Mouse (Mus musculus) stomach, embryonic 15.5 days (tissue): ENCODE data around the gene Ogfod2. TPM values are rescaled to one million over a fixed set of nuclear protein-coding genes. Genes with fewer than 3 reads are reported as not detected.

Experiments used
- ATAC-seq: fragments of 200-750 bp; cut with Nextera tagmentation; 2 replicates; pipeline ENCODE4 v1.8.0; 2017; ENCODE audit warnings: low read depth, moderate number of reproducible peaks, moderate TSS enrichment; ENCODE audit not compliant: insufficient read depth, low FRiP score
- H3K27ac ChIP-seq: fragments of 300-500 bp; sonication (generic); 2 replicates; pipeline ENCODE4 v1.5.1; 2015; ENCODE audit warnings: mild to moderate bottlenecking, inconsistent platforms
- H3K27me3 ChIP-seq: fragments of 300-500 bp; sonication (generic); replicated peaks from 2 replicates; pipeline ENCODE4 v1.6.1; 2015; ENCODE audit warnings: inconsistent platforms
- H3K36me3 ChIP-seq: fragments of 300-500 bp; sonication (generic); 2 replicates; pipeline ENCODE4 v1.6.1; 2015; ENCODE audit warnings: inconsistent platforms
- H3K4me1 ChIP-seq: fragments of 300-500 bp; sonication (generic); 2 replicates; pipeline ENCODE4 v1.6.1; 2015; ENCODE audit warnings: inconsistent platforms
- H3K4me2 ChIP-seq: fragments of 300-500 bp; sonication (generic); 2 replicates; pipeline ENCODE4 v1.6.1; 2015; ENCODE audit warnings: mild to moderate bottlenecking, inconsistent platforms
- H3K4me3 ChIP-seq: fragments of 300-500 bp; sonication (generic); replicated peaks from 2 replicates; pipeline ENCODE4 v1.5.1; 2015; ENCODE audit warnings: inconsistent platforms
- H3K9ac ChIP-seq: fragments of 300-500 bp; sonication (generic); 2 replicates; pipeline ENCODE4 v1.6.1; 2015; ENCODE audit warnings: inconsistent platforms
- H3K9me3 ChIP-seq: fragments of 300-500 bp; sonication (generic); 2 replicates; pipeline ENCODE4 v1.6.1; 2016; ENCODE audit warnings: inconsistent platforms
- WGBS: fragments of 180-500 bp; shearing (Covaris S2); methylation state at CpG from one replicate; pipeline ENCODE4 v1.1.7; 2015; 5-methylcytosine and 5-hydroxymethylcytosine counted together
- polyA plus RNA-seq: library from polyadenylated mRNA; unstranded; fragments of >200 nt; fragmentation: Nextera tagmentation; extraction: Ambion mirVana; gene quantifications from 2 replicates; pipeline ENCODE4 v1.2.1, GENCODE M21; 2015

The Ogfod2 gene
- polyA plus RNA-seq, 1 experiment from 2014 or later, result 24.2 TPM

GRCm38 (mm10) chr5:124161831-124162230 lies 49.7 kb downstream of the Ogfod2 start:
- no peak overlapping the region for H3K4me3 ChIP-seq
- 33% methylated on average over 10 of the region's 10 CpGs for WGBS
- no peak for ATAC-seq
- H3K27me3 ChIP-seq, result no peaks in the 10 kb centered on the region
- no peaks in the 10 kb centered on the region for H3K36me3 ChIP-seq
- H3K4me1 ChIP-seq, result peaks cover 24% of the 10 kb centered on the region
- H3K4me2 ChIP-seq, result no peak overlapping the region
- H3K27ac ChIP-seq, result no peak overlapping the region
- H3K9ac ChIP-seq, result no peak overlapping the region
- no peaks in the 10 kb centered on the region for H3K9me3 ChIP-seq

GRCm38 (mm10) chr5:124162577-124162976 lies 50.5 kb downstream of the Ogfod2 start:
- H3K4me1 ChIP-seq, result peaks cover 27% of the 10 kb centered on the region
- WGBS, result 53% methylated on average over 5 of the region's 5 CpGs
- ATAC-seq, result no peak

GRCm38 (mm10) chr5:124163445-124163844 lies 51.3 kb downstream of the Ogfod2 start:
- Histone ChIP-seq H3K27ac (no peak overlapping the region), H3K27me3 (no peaks in the 10 kb centered on the region), H3K4me2 (no peak overlapping the region), H3K4me1 (peaks cover 27% of the 10 kb centered on the region), H3K9ac (no peak overlapping the region), H3K4me3 (no peak overlapping the region), H3K36me3 (no peaks in the 10 kb centered on the region), H3K9me3 (no peaks in the 10 kb centered on the region)
- no peak for ATAC-seq
- WGBS, result 79% methylated on average over 11 of the region's 11 CpGs

More at GRCm38 (mm10) chr5:124162577-124162976, 50.5 kb downstream of the Ogfod2 start:
- H3K4me2 ChIP-seq, result no peak overlapping the region
- no peak overlapping the region for H3K27ac ChIP-seq
- no peak overlapping the region for H3K4me3 ChIP-seq
- H3K36me3 ChIP-seq, result no peaks in the 10 kb centered on the region
- H3K27me3 ChIP-seq, result no peaks in the 10 kb centered on the region
- H3K9ac ChIP-seq, result no peak overlapping the region
- no peaks in the 10 kb centered on the region for H3K9me3 ChIP-seq

Other genes with a start within 250 kb of the Ogfod2 start
- 1.9 and 4.4 TPM in 2 replicates for gene Hcar2, start 246.8 kb upstream of the Ogfod2 start, polyA plus RNA-seq
- 3.8 and 4.6 TPM in 2 replicates for gene Hcar1, start 232.3 kb upstream of the Ogfod2 start, polyA plus RNA-seq
- 127 and 129 TPM in 2 replicates for gene Denr, start 205.1 kb upstream of the Ogfod2 start, polyA plus RNA-seq
- 2.4 and 3.4 TPM in 2 replicates for gene Gm43518, start 184.9 kb upstream of the Ogfod2 start, polyA plus RNA-seq
- 5.6 and 7.0 TPM in 2 replicates for gene Ccdc62, start 181.6 kb upstream of the Ogfod2 start, polyA plus RNA-seq
- gene Hip1r, start 138.7 kb upstream of the Ogfod2 start, polyA plus RNA-seq, result 24.0 and 27.0 TPM in 2 replicates
- gene Vps37b, start 80.0 kb upstream of the Ogfod2 start, polyA plus RNA-seq, result 36.2 and 37.1 TPM in 2 replicates
- gene Abcb9, start 16.5 kb upstream of the Ogfod2 start, polyA plus RNA-seq, result 3.4 TPM in 2 replicates
- gene Arl6ip4, start 3.8 kb downstream of the Ogfod2 start, polyA plus RNA-seq, result 101 and 102 TPM in 2 replicates
- gene Pitpnm2, start 137.5 kb downstream of the Ogfod2 start, polyA plus RNA-seq, result 5.1 and 5.2 TPM in 2 replicates
- gene Mphosph9, start 215.7 kb downstream of the Ogfod2 start, polyA plus RNA-seq, result 10.4 and 10.8 TPM in 2 replicates
- 16.2 and 16.4 TPM in 2 replicates for gene 2810006K23Rik, start 215.8 kb downstream of the Ogfod2 start, polyA plus RNA-seq